Mouse (Mus musculus) ovary, adult 18-20 months (tissue): Measurements from ENCODE around the gene Zfp579.
"Not testable (repeated sequence)": the region's sequence is repeated elsewhere in the genome, so short reads cannot be mapped to it uniquely, and the experiment has no call there.

ENCODE experiments used
- DNase-seq: peaks from one replicate; pipeline ENCODE4 v3.0.0; 2022; ENCODE audit warnings: low spot score, mixed read lengths

Gene Zfp579

DNA sequence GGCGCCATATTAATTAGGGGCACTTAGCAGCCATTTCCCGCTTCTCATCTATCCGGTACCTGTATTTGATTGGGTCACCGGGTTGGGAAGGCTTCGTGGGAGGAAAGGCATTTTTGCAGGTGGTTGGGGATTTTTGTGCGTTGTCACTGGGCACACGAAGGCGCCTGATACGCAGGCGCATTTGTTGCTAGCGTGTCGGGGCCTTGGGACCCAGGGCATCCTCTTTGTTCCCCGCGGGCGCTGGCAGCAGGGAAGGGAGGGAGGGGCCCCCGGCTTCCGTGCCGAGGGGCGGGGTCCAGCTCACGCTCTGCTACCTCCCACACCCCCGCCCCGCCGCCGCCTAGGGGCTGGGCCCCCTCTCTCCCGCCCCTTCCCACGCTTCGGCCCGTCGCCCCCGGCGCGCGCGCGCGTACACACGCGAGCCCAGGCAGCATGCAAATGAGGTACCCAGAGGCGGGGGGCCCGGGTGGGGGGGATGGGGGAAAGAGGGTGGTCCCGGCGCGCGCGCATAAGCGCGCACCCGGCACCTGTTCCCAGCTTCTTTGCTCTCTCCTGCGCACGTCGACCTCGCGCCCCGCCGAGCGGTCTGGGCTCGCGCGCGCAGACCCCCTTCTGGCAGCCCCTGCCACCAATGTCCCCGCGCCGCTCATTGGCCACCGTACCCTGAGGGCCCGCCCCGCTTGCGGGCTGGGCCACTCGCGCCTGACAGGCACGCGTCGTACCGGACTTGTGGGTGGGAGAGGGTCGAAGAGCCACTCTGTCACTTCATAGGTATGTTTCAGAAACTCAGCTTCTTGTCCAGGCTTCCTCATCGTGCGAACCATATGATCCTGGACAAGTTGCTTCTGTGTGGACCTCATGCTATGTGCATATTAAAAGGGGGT, 19.4 kb upstream of the Zfp579 start, which contains the start of gene Gm44973:
TSS of gene Gm44973 (plus strand) at position 379 of the 884 bp plus-strand sequence.
- peak; percentile 91 for DNase-seq

GRCm38 (mm10) chr7:5014251-5015117, 18.5 kb upstream of the Zfp579 start, which contains the start of the genes Zfp524 and Fiz1:
Gene Zfp524, plus strand, starts transcription at chr7:5014415.
Gene Fiz1, minus strand, starts transcription at chr7:5014697.
- DNase-seq = peak; percentile 91

DNA sequence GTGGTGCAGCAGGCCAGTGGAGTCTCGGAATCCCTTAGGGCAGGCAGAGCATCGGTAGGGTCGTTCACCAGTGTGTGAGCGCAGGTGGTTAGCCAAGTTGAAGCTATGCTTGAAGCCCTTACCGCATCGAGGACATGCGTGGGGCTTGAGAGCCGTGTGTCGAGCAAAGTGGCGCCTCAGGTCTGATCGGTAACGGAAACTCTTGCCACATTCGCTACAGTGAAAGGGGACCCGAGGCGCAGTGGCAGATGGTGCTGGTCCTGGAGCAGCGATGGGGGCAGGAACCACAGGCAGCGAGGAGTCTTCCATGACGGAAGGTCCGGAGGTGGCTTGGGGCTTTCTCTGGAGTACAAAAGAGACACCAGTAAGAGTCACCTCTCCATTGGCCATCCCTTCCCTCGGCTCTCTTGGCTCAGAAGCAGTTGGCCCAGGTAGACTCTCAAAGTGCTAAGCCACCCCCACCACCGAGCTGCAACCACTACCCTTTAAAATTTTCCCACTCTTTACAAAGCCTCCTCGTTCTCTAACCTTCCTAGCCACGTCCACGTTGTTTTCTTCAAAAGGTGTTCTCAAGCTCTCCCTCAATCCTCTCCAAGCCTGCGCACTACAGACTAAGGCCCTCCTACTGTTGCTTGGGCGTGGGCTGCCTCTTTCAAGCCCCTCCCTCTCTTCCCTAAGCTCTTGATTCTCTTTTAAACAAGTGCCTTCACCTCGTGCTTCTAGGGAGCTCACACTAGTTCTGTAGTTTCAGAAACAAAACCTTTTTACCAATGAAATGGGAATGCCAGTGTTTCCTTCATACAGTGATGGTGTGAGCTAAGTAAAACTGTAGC, 16.9 kb upstream of the Zfp579 start:
- DNase-seq = no peak

DNA sequence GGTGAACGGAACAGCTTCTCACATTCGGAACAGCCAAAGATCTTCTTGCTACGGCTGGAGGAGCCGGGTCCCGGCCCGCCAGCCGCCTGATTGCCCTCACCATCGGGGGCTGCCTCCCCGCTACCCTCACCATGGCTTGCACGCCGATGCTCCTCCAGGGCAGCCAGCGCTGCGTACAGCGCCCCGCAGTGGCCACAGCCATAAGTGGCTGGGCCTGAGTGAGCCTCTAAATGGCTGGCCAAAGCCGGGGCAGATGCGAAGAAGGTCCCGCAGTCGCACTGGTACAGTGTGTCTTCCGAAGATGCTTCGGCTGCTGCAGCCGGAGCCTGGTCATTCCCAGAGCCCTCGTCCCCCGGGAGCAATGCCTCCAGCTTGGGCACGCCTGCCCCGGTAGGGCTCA, 12.3 kb upstream of the Zfp579 start:
- no peak for DNase-seq

- DNase-seq = not testable (repeated sequence)
Measured at GRCm38 (mm10) chr7:5002876-5003275, 6.9 kb upstream of the Zfp579 start.

DNA sequence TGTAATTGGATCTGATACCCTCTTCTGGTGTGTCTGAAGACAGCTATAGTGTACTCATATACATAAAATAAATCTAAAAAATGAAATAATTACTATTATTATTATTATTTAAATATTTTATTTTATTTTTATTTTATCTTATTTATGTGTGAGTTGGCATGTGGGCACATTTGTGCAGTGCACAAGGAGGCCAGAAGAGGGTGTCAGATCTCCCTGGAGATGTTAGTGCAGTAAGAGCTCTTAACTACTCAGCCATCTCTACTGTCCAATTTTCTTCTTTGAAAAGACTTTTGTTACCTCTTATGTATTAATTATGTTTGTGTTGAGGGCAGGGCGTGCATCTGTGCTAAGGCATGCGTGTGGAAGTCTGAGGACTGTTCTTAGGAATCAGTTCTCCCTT, 3.9 kb upstream of the Zfp579 start:
- DNase-seq = no peak

DNA sequence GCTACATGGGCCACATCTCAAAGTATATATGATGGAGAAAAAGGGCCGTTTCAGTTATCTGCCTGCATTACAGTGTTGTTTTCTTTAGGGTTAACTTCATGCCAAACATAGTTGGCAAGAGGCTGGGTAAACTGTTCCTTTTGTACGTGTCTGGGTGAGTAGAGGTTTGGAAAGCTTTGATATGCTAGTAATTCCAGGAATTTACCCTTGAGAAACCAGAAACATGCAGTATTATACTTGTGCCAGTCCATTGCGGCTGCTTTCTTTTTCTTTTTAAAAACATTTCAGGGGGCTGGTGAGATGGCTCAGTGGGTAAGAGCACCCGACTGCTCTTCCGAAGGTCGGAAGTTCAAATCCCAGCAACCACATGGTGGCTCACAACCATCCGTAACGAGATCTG, 976 bp upstream of the Zfp579 start:
- no peak for DNase-seq

DNA sequence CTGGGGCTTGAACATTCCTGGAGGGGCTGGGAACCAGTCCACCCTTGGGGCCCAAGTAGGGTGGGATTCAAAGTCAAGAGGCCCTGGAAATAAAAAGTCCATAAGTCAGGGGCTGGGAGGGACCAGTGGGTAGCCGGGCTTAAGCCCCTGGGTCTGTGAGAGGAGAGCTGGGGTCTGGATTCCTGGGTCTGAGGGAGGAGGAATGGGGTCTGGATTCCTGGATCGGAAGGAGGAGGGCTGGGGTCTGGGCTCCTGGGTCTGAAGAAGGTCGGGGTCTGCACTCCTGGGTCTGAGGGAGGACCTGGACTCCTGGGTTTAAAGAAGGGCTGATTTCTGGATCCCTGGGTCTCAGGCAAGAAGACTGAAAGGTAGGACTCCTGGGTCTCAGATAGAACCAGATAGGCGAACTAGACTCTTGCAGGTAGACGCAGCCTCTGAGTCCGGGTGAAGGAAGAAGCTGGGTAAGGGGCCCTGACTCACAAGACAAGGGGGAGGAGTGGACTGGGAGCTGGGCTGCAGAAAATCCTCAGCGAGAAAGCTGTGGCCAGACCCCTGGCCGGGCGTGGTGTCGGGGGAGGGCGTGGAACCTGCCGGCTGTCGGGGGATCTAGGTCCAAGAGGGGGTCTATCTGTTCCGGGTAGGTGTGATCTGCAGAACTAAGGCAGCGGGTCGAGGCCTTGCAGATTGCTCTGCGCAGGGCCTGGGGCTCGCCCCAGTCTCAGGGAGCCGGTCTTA, 523 bp downstream of the Zfp579 start:
- no peak for DNase-seq

DNA sequence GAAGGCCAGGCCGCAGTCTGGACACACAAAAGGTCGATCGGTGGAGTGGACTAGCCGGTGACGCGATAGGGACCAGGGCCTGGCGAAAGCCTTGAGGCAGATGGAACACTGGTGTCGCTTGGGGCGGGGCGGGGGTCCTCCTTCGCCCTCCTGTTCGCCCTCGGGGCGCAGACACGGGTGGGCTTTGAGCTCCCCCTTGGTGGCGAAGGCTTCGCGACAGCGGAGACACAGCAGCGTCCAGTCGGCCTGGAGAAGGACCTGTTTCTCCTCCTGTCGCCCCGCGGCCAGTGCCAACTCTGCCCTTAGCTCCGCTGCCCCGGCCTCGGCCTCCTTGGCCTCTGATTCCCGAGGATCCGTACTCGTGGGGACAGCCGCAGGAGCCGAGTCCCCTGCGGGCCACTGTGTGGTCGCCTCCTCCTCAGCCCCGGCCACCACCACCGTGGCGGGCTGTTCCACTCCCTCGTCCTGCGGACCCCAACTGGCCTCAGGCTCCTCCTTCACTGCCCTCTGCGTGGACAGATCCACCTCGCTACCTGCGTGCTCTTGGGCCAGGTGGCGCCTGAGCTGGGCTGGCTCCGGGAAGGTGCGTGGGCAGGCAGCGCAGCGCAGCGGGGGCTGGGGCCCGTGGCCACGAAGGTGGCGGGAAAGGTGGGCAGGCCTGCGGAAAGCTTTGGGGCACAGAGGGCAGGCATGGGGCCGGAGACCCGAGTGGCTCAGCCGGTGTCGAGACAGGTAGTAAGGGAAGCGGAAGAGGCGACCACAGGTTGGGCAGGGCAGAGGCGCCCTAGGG, 1.8 kb downstream of the Zfp579 start:
- no peak for DNase-seq

DNA sequence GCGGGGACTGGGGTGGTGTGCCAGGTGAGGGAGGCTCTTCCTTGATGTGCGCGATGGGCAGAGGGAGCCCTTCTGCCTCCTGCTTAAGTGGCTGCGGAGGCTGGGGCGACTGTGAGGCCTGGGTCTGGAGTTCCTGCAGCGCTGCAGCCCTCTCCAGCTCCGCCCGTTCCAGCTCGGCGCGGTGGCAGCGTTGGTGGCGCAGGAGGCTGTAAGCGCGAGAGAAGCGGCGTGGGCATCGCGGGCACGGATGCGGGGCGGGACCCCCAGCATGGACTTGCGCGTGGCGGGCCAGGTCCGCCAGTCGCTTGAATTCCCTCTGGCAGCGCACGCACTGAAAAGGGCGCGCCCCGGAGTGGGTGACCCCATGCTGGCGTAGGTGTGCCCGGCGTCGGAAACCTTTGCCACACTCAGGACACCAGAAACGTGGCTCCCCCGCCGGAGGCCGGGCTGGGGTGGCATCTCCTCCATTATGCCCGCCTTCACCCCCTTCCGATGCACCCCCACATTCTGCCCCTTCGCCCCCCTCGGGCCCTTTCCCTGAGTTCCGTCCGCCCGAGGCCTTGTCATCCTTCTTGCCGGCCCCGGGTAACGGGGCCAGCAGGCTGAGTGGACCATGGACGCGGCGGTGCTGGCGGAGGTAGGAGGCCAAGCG, 2.5 kb downstream of the Zfp579 start:
- no peak for DNase-seq

DNA sequence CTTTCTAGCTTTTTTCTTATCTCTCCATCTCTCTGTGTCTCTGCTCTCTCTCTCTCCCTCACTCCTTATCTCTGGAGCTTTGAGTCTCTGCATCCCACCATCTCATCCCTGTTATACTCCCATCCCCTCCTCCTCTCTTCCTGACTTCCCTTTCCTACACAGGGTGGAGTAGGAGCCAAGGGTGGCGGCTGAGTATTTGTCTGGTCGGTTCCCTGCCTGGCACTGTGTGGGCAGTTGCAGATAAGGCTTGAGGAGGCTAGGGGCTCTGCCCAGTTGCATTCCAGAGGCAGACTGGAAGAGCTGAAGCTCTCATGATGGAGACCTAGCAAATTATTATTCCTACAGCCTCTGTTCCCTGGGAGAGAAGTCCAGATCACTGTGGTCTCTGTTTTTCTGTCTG, 7.7 kb downstream of the Zfp579 start:
- DNase-seq = no peak

GRCm38 (mm10) chr7:4976832-4977231, 19.1 kb downstream of the Zfp579 start:
- DNase-seq = no peak

DNA sequence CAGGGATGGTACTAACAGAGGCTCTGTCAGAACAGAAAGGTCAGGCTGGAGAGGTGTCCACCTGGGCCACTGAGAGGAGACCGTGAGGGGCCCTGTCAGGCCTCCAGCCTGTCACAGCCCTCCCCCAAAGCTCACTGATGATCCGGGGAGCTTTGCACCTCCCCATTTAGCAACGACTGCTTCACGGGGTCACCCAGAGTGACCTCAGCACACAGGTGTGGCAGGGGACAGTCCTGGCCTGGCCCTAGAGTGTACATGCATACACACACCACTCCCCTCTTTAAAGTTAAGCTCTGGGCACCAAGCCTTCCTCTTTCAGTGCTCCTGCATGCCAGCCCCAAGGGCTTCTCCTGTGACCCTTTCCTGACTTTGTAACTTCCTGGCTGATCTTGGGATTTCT, 20.5 kb downstream of the Zfp579 start:
- DNase-seq = no peak

DNA sequence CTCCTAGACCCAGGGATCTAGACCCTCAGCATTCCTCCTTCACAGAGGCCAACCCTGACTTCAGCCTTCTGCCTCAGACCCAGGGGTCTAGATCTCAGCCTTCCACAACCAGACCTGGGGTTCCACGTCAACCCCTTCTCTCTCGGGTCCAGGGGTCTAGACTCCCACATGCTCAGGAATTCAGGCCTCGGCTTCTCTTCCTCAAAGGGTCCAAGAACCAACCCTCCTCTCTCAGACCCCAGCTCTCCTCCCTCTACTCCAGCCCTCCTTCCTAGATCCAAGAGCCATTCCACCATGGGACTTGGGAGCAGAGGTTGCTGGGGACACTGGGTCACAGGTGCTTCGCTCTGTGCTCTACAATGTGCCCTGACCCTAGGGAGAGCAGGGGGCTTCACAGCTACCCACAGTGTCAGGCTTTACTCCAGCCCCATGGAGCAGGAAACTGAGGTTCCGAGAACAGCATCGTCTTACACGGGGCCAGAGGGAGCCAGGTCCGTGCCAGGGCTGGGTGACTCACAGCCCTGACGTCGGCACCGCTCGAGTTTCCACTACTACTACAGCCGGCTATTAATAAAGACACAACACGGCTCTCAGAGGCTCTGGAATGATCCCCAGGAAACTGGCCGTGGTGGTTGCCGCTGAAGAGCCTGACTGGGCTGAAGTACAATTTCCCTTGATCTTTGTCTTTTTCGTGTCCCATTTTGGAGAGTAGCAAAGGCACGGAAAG, 23.5 kb downstream of the Zfp579 start:
- no peak for DNase-seq

- DNase-seq = no peak
Measured at GRCm38 (mm10) chr7:4971710-4972109, 24.2 kb downstream of the Zfp579 start.

- DNase-seq = no peak
Measured at GRCm38 (mm10) chr7:4971068-4971467, 24.9 kb downstream of the Zfp579 start, which contains the start of gene Sbk3. Gene Sbk3, minus strand, starts transcription at chr7:4971168.

GRCm38 (mm10) chr7:4964988-4965387, 31.0 kb downstream of the Zfp579 start:
- no peak for DNase-seq

- peak; percentile 76 for DNase-seq
Measured at GRCm38 (mm10) chr7:4964272-4964671, 31.7 kb downstream of the Zfp579 start, which contains the start of gene Sbk2. Gene Sbk2, minus strand, starts transcription at chr7:4964406.

GRCm38 (mm10) chr7:4963527-4963926, 32.4 kb downstream of the Zfp579 start:
- DNase-seq = no peak
